12 mouse cellular contexts compared by ENCODE assay signal in genomic region chr4:150426098-150426879, GRCm38 (mm10).
DNase-seq lines count a peak whose midpoint lies in the region; ATAC-seq and TF ChIP-seq lines count a peak whose summit lies in the region.
"Had no signal": no experiment of that assay in that cellular context is flagged by ENCODE, and none has a peak within 500 bp of the region (broad histone marks: within the 10 kb centered on the region; RNA-seq: fewer than 3 reads in every experiment).

No protein-coding gene starts in this region.

- H3K4me2 ChIP-seq in lung, embryonic 14.5 days, result no peak overlapping the region
- H3K4me2 ChIP-seq in embryonic facial prominence, embryonic 13.5 days, result no peak overlapping the region
- peak overlapping the region; percentile 30 for H3K4me2 ChIP-seq in hindbrain, embryonic 13.5 days
- H3K4me2 ChIP-seq in midbrain, embryonic 16.5 days (ENCODE audit: low read length), result peak overlapping the region; percentile 25; the same call in 1 of the 2 replicates
- H3K4me2 ChIP-seq: embryonic facial prominence, embryonic 15.5 days had no signal

- ATAC-seq in lung, embryonic 14.5 days (ENCODE audit: insufficient read depth), result no peak
- ATAC-seq in embryonic facial prominence, embryonic 13.5 days (ENCODE audit: insufficient number of reproducible peaks, insufficient read depth, low FRiP score, low TSS enrichment, low read depth), result no peak
- ATAC-seq in hindbrain, embryonic 13.5 days (ENCODE audit: low FRiP score), result no peak
- peak; percentile 52; the same call in 1 of the 2 replicates for ATAC-seq in midbrain, embryonic 16.5 days

- no peak overlapping the region for H3K9ac ChIP-seq in lung, embryonic 14.5 days
- no peak overlapping the region for H3K9ac ChIP-seq in embryonic facial prominence, embryonic 13.5 days
- peak overlapping the region; percentile 60 for H3K9ac ChIP-seq in hindbrain, embryonic 13.5 days
- H3K9ac ChIP-seq in midbrain, embryonic 16.5 days (ENCODE audit: low read depth, low read length), result peak overlapping the region; percentile 36; the same call in 1 of the 2 replicates
- H3K9ac ChIP-seq: embryonic facial prominence, embryonic 15.5 days had no signal

- no peaks in the 10 kb centered on the region for H3K9me3 ChIP-seq in lung, embryonic 14.5 days (ENCODE audit: low read depth, low read length)
- H3K9me3 ChIP-seq in embryonic facial prominence, embryonic 13.5 days, result no peaks in the 10 kb centered on the region
- H3K9me3 ChIP-seq in hindbrain, embryonic 13.5 days, result no peaks in the 10 kb centered on the region
- no peaks in the 10 kb centered on the region for H3K9me3 ChIP-seq in midbrain, embryonic 16.5 days (replicated peaks; ENCODE audit: control insufficient read depth, low read length, poor library complexity, severe bottlenecking)
- H3K9me3 ChIP-seq: embryonic facial prominence, embryonic 15.5 days had no signal

- H3K36me3 ChIP-seq in lung, embryonic 14.5 days (ENCODE audit: insufficient read depth), result peaks cover 20% of the 10 kb centered on the region; the same call in 1 of the 2 replicates
- H3K36me3 ChIP-seq in embryonic facial prominence, embryonic 13.5 days, result peaks cover 23% of the 10 kb centered on the region; the same call in 1 of the 2 replicates
- no peaks in the 10 kb centered on the region; the same call in 1 of the 2 replicates for H3K36me3 ChIP-seq in hindbrain, embryonic 13.5 days
- no peaks in the 10 kb centered on the region for H3K36me3 ChIP-seq in midbrain, embryonic 16.5 days (ENCODE audit: control insufficient read depth, insufficient read depth, low read length)

- no peak for DNase-seq in lung, embryonic 14.5 days
- no peak for DNase-seq in lung, postnatal 14 days
- no peak for DNase-seq in urinary bladder, postnatal 36 days (ENCODE audit: low spot score in 2 of 2)
- no peak for DNase-seq in right cerebral cortex, postnatal 4 days
- no peak for DNase-seq in left cerebral cortex, adult 8-10 months (ENCODE audit: low spot score in 2 of 2)
- DNase-seq: gastrocnemius, postnatal 36 days; kidney, postnatal 25 days; right cerebral cortex, adult 18-20 months had no signal

- peak overlapping the region; percentile 37; the same call in 1 of the 2 replicates for H3K27ac ChIP-seq in lung, embryonic 14.5 days (ENCODE audit: low read depth)
- peak overlapping the region; percentile 33 for H3K27ac ChIP-seq in embryonic facial prominence, embryonic 13.5 days
- peak overlapping the region; percentile 94 for H3K27ac ChIP-seq in hindbrain, embryonic 13.5 days
- peak overlapping the region; percentile 87 for H3K27ac ChIP-seq in midbrain, embryonic 16.5 days (ENCODE audit: low read length)
- H3K27ac ChIP-seq: embryonic facial prominence, embryonic 15.5 days had no signal

- 49% methylated on average over 8 of the region's 8 CpGs for WGBS in lung, embryonic 14.5 days
- WGBS in embryonic facial prominence, embryonic 13.5 days, result 57% methylated on average over 8 of the region's 8 CpGs
- WGBS in hindbrain, embryonic 13.5 days, result 31% methylated on average over 8 of the region's 8 CpGs
- 25% methylated on average over 8 of the region's 8 CpGs for WGBS in midbrain, embryonic 16.5 days

- H3K27me3 ChIP-seq in lung, embryonic 14.5 days (ENCODE audit: insufficient read depth, low read length), result no peaks in the 10 kb centered on the region
- no peaks in the 10 kb centered on the region for H3K27me3 ChIP-seq in embryonic facial prominence, embryonic 13.5 days
- H3K27me3 ChIP-seq in hindbrain, embryonic 13.5 days, result no peaks in the 10 kb centered on the region
- H3K27me3 ChIP-seq in midbrain, embryonic 16.5 days (ENCODE audit: control insufficient read depth, insufficient read depth, low read depth, low read length), result no peaks in the 10 kb centered on the region
- H3K27me3 ChIP-seq: embryonic facial prominence, embryonic 15.5 days had no signal

- H3K4me3 ChIP-seq in lung, embryonic 14.5 days (ENCODE audit: low read depth, low read length), result no peak overlapping the region
- H3K4me3 ChIP-seq in embryonic facial prominence, embryonic 13.5 days, result no peak overlapping the region
- no peak overlapping the region for H3K4me3 ChIP-seq in hindbrain, embryonic 13.5 days
- no peak overlapping the region for H3K4me3 ChIP-seq in midbrain, embryonic 16.5 days (ENCODE audit: low read depth, low read length)
- H3K4me3 ChIP-seq: embryonic facial prominence, embryonic 15.5 days had no signal

- TF ChIP-seq CTCF in lung, embryonic 14.5 days (IDR thresholded peaks at IDR 0.05; ENCODE audit: low read depth), result no peak

- peaks cover 6% of the 10 kb centered on the region; the same call in 1 of the 2 replicates for H3K4me1 ChIP-seq in lung, embryonic 14.5 days (ENCODE audit: insufficient read depth)
- peaks cover 19% of the 10 kb centered on the region for H3K4me1 ChIP-seq in embryonic facial prominence, embryonic 13.5 days
- H3K4me1 ChIP-seq in hindbrain, embryonic 13.5 days (replicated peaks), result peaks cover 66% of the 10 kb centered on the region
- peaks cover 28% of the 10 kb centered on the region for H3K4me1 ChIP-seq in midbrain, embryonic 16.5 days (ENCODE audit: control insufficient read depth, insufficient read depth, low read length)

Comparison
In these comparisons a context has a peak if more than half of its experiments do, and no peak if none do; other contexts are left out.
1. H3K27ac ChIP-seq: peak in every context shown above with its lines; median percentile 94 in hindbrain, embryonic 13.5 days; 87 in midbrain, embryonic 16.5 days; 37 in lung, embryonic 14.5 days; 33 in embryonic facial prominence, embryonic 13.5 days.
2. H3K4me2 ChIP-seq: peak in hindbrain, embryonic 13.5 days (single experiment) and midbrain, embryonic 16.5 days (single experiment); none in lung, embryonic 14.5 days (single experiment) and embryonic facial prominence, embryonic 13.5 days (single experiment).
3. H3K9ac ChIP-seq: peak in hindbrain, embryonic 13.5 days (single experiment) and midbrain, embryonic 16.5 days (single experiment); none in lung, embryonic 14.5 days (single experiment) and embryonic facial prominence, embryonic 13.5 days (single experiment).